Mouse (Mus musculus) ES-E14 (cell line): Measurements from ENCODE around the gene 1110059E24Rik.

Source experiments
- CHD2 ChIP-seq: IDR thresholded peaks from 2 replicates; pipeline ENCODE4 v1.6.1; 2014; ENCODE audit warnings: mild to moderate bottlenecking, low read depth, low read length, inconsistent platforms
- MAFK ChIP-seq: IDR thresholded peaks from 2 replicates; pipeline ENCODE4 v1.6.1; 2014; ENCODE audit warnings: mild to moderate bottlenecking, low read depth, low read length, inconsistent platforms; ENCODE audit not compliant: insufficient read depth

- no peak for TF ChIP-seq CHD2
- no peak for TF ChIP-seq MAFK
Observed at GRCm38 (mm10) chr19:21589888-21590287, 62.9 kb downstream of the 1110059E24Rik start.
